Mouse (Mus musculus) fat pad, adult 2 months (tissue): ENCODE measurements around the gene Nell1.

ENCODE experiments used
- DNase-seq: peaks from one replicate; pipeline ENCODE4 v3.0.0-alpha.2; 2011; ENCODE audit warnings: low read depth, low spot score; ENCODE audit errors: extremely low read depth

Gene Nell1

DNA sequence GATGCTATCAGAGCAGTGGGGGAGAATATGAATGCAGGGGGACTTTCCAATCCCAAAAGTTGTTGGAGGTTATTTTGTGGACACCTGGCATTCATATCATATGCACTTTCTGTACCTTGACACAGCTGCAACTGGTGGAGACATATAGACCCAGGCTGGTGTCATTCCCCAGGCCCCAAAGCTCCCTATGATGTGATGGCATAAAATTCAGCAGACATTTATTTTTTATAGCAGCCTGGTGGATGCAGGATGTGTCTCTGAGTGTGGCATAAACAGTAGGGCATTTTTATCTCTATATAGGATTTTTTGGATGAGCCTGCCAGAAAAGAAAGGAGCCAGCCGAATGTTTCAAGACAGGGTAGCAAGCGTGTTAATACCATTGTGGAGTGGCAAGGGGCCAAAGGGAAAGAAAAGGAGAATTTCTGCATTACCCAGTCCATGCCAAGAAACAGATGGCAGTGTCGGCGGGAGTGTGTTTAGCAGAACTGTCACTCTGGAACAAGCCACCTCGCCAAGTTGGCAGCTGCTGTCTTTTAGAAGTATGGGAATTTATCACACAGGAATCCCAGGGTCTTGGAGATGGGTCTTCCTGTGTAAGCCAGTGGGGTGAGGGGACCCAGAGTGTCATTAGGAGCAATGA, 267.1 kb downstream of the Nell1 start:
- no peak for DNase-seq

DNA sequence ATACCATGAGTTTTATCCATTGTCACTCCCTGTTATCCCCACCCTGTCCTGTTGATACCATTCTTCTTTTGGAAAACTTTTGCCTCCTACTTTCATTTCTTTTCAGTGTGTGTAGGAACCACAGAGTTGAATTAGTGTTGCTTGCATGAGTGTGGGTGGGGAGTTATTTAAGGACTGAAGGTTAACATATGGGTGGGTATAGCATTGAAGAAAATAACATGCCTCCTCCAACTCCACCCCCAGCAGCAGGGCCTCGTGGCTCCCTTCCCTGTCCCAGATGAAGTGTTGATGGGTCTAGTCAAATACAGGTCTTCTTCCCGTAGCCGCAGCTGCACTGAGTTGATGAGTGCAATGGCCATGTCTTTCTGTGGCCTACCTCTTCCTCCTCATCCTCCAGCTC, 278.5 kb downstream of the Nell1 start:
- DNase-seq: no peak

DNA sequence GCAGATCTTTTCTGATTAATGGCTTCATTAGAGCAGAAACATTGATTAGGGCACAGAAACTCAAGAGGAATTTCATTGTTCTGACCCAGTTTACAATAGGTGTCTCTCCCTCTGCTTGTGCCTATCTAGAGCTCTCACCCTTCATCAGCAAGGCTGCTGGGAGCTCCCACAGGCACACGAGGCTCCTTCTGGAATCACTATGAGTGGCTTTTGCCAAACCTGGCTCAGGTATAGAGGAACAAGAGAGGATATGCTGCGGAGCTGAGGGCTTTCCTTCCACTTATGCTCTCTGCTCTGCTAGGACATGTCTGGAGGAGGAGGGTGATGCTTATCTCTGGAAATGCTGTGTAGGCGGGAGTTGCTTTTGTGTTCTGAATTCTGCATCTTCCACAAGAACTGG, 285.4 kb downstream of the Nell1 start:
- no peak for DNase-seq

DNA sequence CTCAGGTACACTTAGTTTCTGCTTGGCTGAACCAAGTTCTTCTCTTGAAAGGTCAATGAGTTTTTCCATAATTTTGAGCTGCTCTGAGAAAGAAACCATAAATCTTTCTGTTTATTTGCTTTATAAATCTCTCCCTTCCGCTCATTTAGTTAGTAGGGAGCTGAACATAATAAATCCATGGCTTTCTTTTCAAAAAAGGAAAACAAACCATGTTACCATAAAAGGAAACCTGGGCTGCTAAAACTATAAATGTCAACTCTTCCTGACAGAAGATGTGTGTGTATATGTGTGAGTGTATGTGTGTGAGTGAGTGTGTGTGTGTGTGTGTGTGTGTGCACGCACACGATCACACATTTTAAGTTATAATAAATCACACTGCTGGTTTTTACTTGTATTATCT, 320.8 kb downstream of the Nell1 start:
- DNase-seq: no peak

DNA sequence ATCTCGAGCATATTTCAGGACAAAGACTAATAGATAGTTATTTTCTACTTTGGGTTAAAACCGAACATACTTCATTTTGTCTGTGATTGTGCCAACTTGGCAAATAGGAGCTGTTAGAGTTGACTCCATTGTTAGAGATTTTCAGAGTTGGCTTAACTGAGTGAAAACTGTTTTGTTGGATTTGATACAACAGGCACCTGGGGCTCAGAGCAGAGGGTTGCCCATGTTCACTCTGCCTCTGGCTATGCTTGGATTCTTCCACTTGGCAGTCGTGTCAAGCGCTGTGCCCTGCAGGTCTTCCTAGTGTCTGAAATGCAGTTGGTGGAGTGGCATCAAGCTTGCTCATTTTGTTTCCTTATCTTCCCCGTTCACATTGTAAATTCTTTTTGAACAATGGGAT, 363.6 kb downstream of the Nell1 start:
- DNase-seq: no peak

DNA sequence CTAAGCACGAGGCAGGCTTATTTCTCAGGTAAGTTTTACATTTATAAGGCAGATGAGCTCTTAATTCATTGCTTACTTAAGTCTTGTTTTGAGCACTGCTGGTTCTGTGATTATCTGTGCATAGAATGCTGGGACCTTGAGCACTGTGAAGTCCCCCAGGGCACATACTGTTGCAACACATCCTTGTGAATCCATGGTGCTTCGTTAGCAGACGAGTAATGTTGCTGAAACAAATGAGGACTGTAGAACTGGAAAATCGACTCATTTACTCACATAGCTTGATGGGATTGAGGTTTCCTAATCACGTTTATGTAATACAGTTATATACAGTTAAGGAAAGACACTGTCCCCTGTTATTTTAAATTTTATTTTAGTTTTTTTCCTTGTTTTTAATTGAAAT, 364.1 kb downstream of the Nell1 start:
- peak; percentile 70 for DNase-seq

DNA sequence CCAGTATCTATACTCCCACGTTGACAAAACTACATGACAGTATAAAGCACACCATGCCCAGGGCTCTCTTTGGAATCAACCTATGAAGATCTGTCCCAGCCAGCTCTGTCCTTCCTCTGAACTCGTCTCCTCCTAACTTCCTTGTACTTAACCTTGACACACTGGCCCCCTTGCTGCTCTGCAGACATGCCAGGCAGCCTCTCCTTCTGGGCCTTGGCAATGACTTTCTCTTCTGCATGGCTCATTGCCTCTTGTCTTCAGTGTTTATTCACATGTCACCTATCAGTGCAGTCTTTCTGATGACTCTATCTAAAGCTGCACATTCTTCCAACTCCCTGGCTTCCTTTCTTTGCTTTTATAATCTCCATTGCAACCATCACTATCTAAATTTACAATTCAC, 376.9 kb downstream of the Nell1 start:
- no peak for DNase-seq

DNA sequence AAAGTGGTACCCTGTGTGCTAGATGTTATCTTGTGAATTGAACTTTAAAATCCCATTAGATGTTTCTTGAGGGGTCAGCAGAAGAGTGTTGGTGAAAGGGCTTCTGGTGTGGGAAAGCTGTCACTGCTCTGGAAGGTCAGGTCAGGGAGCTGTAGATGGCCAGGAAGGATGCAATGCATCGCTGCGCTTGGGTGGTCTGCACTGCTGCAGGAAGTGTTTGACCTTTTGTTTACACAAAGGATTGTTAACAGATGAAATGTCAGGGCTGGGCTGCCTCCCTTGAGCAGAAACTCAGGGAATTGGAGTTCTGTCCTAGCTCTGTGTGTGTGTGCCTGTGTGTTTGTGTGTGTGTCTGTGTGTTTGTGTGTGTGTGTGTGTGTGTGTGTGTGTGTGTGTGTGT, 382.5 kb downstream of the Nell1 start:
- DNase-seq: no peak

DNA sequence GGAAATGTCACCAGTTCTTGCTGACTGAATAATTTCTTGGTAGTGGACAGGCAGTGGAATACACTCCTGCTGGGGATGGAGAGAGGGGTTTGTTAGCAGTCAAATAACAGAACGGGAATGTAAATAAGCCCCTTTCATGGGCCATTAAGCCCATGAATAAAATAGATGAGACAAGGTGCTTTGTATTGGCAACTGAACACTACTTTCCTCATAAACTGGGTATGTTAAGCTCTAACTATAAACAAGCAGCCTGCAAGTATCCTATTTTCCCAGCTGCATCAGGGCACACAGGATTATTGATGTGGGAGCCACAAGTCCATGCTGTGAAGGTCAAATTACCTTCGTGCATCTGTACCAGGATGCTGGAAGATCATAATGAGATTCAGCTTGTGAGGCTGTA, 387.4 kb downstream of the Nell1 start:
- DNase-seq: no peak

DNA sequence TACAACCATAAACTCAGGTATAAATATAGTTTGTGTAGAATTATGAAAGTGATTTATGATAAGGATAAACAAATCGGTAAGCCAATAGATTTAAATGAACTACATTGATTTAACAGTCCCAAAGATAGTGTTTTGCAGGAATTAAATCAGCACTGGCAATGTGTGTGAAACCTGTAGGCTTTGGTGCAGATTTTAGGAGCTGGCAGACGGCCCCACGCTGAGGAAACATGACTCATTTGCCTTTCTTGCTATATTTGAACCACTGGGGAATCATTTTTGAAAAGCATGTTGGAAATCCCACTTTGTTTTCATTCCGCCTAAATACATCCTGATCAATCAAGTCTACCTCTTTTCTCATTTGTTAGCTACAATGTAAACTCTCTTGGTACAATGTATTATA, 400.2 kb downstream of the Nell1 start:
- DNase-seq: no peak

DNA sequence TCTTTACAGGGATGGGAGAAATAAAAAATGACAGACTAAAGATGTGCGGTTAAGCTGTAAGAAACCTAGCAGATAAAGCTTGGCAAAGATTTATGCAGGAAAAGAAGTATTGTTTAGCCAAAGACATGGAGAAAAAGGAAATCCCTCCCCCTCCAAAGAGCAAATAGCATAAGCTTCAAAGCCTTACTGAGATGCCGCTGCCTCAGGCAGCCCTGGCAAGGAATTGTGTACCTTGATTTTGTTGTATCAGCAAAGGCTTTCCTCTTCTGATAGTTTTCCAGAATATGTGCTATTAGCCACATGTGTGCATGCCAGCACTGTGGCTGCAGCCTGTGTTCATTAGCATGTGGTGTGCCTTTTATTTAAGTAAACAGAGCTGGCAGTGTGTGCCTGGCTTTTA, 435.8 kb downstream of the Nell1 start:
- DNase-seq: no peak

DNA sequence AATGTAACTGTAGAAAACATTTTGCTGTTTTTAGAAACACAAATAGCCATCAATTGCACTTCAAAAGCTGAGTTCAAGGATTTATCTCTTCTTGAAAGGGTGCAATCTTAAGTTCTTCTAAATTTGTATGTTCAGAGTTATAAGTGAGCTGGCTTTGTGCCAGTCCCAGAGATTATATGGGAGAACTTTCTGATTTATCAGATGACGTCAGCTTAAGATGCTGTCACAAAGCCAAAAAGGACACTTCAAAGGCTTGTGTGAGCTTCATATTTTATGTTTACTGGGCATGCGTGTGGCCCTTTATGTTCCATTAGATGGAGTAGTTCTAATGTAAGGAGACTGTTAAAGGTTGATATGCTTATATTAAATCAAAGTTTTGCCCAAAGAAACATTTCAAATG, 445.3 kb downstream of the Nell1 start:
- no peak for DNase-seq

DNA sequence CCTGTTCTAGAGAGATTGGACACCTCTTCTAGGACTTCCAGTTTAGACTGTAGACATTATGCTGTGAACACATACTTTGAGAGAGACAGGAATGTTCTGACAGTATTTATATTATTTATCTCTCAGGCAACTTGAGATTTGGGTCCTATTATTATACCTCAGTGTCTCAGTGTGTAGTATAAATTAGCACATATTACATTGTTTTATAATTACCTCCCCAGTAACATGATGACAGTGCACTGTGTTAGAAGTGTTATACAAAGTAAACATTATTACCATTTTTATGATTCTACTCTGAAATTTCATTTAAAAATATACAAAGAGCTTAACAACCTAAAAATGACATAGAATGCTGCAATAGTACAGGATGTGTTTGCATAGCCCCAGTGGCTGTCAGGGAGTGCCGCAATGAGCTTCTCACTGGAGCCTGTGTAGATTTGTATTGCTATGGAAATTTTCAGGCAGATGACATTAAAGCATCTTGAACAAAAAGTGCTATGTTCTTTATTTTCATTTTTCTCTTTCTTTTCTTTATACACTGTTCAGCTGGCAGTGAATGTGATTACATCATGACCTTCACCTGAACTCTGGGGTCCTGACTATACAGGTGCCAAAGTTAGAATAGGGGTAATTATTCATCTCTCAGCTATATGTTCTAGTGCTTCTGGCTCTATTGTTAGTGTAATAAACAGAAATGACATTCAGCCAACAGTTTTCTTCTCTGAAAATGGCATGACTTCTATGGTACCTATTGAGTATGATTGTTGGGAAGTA, 447.9 kb downstream of the Nell1 start:
- DNase-seq: no peak

DNA sequence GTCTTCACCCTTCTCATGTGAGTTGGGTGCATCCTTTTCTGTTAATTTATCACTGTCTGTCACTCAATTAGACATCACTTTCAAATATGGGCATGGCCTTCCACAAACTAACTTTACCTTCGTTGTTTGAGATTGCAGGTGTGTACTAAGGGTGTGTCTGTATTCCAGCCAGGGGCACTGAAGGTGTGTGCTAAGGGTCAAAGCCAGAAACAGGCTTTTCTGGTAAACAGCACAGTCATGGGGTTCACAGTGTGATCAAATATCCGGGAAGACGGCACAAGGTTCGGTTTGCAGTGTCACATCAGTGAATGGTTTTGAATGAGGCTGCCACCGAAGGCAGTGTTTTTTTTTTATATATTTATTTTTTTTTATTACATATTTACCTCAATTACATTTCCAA, 455.1 kb downstream of the Nell1 start:
- DNase-seq: no peak

DNA sequence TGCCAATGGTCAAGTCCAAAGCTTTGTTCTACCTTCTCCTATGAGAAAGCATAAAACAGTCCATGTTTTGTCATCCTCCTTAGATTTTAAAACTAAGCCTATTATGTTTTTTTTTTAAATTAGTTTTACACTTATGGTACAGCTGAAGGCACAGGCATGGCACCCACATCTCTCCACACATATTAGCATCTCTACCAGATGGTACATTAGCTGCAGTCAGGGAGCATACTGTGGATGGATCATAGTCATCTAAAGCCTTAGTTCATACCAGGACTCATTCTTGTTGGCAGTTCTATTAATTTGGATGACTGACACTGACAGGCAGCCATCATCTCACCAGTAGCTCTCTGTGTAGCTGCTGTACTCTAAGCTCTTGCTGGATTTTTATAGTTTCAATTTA, 466.6 kb downstream of the Nell1 start:
- no peak for DNase-seq

DNA sequence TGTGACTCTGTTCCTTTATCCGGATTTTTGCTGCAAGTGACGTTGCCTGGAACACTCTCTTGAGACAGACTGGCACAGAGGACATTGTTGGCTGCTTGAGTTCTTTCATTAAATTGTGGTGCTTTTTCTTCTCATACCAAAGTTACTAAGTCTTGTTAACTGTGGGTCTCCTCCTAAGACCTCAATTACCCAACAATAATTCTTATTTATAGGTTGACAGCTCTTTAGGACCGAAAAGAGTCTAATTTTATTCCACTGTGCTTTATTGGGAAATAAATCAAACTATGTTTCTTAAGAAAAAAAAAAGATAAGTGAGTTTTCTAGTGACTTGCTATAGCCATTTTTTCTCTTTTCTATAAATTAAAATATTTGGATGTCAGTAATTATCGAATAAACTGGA, 472.7 kb downstream of the Nell1 start:
- no peak for DNase-seq

DNA sequence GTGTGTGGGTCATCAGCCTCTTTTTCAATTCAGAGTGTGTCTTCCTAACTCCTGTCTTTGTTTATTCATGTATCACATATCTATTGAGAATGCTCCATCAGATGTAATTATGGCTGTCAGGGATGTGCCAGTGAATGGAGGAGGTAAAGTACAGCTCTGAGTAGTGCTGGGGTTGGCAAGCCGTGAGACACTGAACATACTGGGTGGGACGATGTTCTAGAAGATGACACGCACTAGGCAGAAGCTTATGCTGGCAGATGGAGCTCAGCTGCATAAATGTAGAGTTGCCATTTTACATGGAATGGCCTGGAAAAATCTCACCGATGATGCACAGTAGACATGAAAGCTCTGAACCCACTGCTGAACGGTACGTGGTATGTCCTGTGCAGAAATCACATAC, 493.1 kb downstream of the Nell1 start:
- DNase-seq: no peak

DNA sequence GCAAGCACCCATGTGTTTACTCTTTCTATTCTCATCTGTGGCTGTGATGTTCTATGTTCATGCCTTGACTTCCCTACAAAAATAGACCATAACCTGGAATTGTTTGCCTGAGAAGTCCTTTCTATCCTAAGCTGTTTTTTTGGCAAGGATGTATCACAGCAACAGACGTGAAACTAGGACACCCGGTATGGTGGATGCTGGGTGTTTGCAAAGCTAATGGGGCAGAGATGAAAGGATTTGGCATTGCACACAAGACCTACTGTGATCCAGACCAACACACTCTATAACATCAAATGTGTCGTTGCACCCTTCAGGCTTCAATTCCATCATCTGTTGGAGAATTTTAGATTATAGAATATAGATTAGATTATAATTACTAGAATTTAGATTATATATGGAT, 495.9 kb downstream of the Nell1 start:
- no peak for DNase-seq

DNA sequence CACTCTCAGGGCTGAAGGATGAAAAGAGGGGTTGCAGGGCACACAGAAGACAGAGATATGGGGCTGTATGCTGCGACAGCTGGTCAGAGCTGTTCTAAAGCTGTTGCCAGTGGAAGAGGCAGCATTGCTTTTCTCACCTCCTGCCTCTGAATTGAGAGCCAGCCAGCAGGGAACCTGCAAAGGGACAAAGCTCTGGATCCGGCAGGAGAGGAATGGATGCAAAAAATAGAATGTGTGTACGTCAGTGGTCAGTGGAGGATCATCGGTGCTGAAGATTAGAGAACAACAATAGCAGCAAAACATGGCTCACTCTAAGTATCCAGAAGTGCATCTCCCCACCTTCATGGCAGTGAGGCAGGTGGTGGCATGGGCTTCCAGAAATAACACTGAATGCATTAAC, 507.3 kb downstream of the Nell1 start:
- no peak for DNase-seq

DNA sequence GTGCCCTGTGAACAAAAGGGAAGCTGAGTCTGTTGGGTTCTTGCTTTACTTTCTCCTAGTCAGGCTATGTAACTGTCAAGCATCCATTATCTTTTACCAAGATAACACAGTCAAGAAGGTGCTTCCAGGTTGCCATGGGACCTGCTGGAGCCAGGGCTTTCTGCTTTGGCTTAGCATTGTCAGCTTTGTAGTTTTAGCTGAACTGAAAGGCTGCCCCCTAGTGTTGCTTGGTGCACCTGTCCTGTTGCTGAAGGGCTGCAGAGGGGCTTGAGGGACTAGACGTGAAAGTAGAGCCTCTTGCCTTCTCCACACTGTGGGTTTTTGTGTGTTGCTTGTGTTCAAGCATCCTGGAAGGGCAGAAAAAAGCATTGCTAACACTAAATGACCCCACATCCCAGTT, 510.6 kb downstream of the Nell1 start:
- DNase-seq: no peak

DNA sequence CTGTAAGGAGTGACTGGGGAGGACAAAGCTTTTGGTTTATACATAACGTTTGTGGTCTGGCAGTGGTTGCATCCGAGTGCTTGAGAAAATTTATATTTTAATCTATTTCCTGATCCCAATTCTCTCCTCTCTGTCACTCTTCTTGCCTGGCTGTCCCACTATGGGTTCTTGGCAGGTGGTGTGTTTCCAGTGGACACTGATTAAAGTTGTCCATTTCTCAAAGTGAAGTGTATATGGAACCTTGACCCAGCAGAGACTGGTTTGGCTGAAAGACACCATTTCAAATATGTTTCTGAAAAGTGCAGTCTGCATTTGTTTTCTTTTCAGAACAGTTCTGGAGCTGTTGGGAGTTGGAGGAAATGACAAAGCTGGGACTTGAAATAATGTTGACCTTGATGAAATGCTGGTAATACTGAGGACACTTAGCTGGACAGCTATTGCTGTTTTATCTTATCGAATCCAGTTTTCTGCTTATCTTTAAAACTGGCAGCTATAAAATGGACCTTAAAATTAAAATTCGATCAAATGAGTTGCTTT, 512.3 kb downstream of the Nell1 start:
- DNase-seq: no peak

DNA sequence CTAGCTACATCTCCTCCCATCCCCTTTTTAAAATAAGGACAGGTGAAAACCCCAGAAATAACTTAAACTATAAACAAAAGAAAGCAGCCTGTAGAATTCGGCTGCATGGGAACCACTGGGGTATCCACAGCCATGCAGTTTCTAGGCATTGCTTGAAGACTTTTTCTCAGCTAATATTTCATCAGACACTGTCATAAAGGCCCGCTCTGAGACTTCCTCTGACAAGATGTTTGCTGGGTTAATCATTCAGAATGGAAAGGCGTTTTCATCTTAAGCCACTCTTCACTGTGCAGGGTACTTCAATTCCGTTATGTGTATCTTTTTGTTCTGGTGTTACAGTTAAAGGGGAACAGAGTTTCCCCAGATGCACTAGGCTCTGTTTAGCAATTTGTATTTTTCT, 526.9 kb downstream of the Nell1 start:
- no peak for DNase-seq

DNA sequence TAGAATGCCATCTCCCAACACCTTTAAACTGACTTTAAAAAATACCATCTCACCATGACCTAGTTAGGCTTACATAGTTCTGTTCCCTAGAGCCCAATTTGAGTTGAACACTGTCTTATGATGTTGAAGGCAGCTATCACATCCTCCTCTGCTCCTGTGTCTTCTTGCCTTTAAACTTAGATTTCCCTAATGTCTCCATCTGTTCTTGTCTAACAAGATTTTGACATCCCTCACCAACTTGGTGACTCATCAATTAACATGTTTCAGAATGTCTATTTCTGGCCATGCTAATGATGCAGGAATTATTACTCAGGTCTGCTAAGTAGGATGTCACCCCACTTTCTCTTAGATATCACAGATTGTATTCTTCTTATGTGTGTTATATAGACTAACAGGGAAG, 532.4 kb downstream of the Nell1 start:
- DNase-seq: no peak
